Mouse (Mus musculus) liver, adult 2 months (tissue): Measurements from ENCODE around the gene Tubgcp2.

ENCODE experiments used
- CTCF ChIP-seq: fragments of 200-500 bp; IDR thresholded peaks from 2 replicates; pipeline ENCODE4 v1.5.1; 2011; ENCODE audit warnings: low read depth, low read length, control low read depth
- POLR2A ChIP-seq: fragments of 200-500 bp; IDR thresholded peaks from 2 replicates; pipeline ENCODE4 v1.6.1; 2011; ENCODE audit warnings: low read length, control low read depth; ENCODE audit not compliant: insufficient read depth; ENCODE audit errors: extremely low read depth

- TF ChIP-seq CTCF (no peak), POLR2A (no peak)
Measured at GRCm38 (mm10) chr7:140011336-140011735, 25.1 kb downstream of the Tubgcp2 start.
